Mouse (Mus musculus) liver, adult 10 weeks (tissue): Measurements from ENCODE around the gene Zfp963. TPM values are rescaled to one million over a fixed set of nuclear protein-coding genes. Genes with fewer than 3 reads are reported as not detected.

Source experiments
- polyA plus RNA-seq: library from polyadenylated mRNA; stranded (reverse); fragments of 350-450 nt; fragmentation: Illumina TruSeq; extraction: RNeasy Lipid Tissue Mini Kit (QIAGEN cat#74804); gene quantifications from one replicate; pipeline ENCODE4 v1.2.3, GENCODE M21; 2014; ENCODE audit warnings: low read depth, low replicate concordance

Gene Zfp963
- 8.7 TPM for polyA plus RNA-seq

DNA sequence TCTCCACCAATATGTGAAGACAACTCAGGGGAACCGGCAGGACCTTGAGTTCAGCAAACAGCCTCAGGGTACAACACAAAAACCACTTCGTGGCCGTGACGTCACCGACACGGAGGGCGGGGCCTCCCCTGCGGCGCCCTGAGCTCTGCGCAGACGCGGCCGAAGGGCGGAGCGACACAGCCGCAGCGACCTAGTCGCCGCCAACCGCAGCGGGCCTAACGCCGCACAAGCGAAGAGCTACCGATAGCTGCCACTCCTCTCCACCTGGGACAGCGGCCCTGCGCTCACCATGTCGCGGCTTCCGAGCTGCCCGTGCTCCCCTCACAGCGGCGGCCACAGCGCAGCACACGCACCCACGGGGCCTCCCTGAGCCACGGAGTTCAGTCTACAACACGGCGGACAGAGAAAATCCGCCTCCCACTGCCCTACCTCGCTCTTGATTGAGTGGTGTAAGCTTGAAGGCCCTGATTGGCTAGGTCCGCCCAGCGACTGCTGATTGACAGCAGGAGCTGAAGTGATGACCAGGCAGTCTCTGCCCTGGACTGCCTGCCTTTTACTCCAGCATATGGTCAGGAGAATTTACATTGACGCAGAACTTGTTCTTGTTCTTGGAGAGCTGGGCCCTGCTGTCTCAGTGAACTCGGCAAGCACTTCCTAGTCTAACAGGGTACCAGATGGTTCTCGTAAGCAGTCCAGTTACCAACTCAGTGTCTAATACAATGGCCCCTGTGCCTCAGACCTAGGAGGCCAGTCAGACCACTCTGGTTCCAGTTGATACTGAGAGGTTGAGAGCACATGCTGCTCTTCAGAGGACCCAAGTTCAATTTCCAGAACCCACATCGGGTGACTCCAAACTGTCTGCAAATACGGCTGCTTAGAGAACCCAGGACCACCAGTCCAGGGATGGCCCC lies at the start of gene Zfp963:
Gene Zfp963 (minus strand): TSS at position 427 of the 911 bp plus-strand sequence.

DNA sequence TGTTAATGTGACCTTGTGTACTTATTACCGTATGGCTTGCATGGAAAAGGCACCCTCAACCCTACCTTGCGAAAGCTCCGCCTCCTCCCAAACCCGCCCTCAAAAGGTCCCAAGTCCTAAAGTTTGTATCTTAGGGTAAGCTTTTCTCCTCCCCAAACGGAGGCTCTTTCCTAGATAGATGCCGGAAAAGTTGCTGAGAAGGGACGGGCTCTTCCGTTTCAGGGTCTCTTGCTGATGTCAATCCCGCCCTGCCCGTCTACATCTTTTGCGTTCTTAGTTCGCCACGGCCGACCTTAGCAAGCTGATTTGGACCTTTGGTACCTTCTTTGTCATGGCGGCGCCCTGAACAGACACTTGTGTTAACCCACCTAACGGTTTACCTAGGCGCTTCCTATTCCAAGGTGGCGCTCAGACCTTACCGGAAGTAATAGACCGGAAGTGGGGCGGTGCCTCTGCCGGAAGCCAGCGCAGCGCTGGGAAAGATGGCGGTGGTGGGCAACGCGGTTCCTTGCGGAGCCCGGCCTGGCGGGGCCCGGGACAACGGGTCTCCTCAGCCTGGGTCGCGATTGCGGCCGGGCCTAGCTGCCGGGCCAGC lies 41.1 kb upstream of the Zfp963 start, which contains the start of the genes Atp13a1 and Zfp866:
Gene Atp13a1 (plus strand): TSS at position 391 of the 595 bp plus-strand sequence.
Gene Zfp866 (minus strand): TSS at position 406 of the 595 bp plus-strand sequence.

DNA sequence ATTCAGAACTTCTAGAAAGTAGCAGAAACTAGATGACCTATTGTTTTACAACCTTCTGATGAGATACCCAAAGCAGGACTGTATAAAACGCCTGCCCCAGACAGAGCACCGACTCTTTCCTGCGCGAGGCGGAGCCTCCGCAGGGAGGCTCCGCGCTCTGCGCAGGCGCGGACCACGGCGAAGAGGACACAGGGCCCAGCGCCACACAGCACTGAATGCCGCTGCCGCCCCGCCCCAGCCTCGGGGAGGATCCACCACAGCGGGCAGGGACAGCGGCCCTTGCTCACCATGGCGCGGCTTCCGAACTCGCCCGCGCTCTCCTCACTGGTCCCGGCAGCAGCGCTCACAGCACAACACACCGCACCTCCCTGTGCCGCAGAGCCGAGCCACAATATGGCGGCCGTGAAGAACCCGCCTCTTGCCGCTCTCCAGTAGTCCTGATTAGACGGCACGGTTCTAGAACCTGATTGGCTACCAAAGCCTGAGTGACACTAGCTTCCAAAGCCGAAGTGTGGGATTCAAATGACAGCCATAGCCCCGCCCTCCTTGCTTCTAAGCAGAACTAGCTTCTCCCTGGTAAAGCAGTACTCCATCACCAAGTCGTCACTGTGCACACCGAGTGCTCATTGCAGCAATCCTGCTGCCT lies 24.9 kb upstream of the Zfp963 start, which contains the start of gene Gm20422:
Gene Gm20422 (minus strand): TSS at position 384 of the 646 bp plus-strand sequence.

DNA sequence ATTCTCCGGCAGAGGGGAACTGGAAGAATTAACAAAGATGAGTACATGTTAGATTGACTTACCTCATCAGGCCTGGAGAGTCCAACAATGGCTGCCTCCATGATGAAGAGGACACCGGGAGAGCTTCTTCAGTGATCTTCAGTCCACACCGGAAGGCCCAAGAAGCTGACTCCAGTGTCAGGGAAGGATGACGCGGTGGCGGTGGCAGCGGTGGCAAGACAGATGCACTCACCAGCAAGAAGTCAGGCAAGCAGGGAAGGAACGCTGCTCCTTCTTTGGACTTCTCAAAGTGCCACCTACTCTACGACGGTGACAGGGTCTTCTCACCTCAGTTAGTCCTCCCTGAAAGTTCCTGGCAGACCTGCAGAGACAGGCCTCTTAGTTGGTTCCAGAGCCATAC lies 39.1 kb downstream of the Zfp963 start, which contains the start of gene Zfp869:
Gene Zfp869 (minus strand): TSS at position 101 of the 400 bp plus-strand sequence.

Other genes with a start within 250 kb of the Zfp963 start
- not detected for gene Gm7697, start 227.0 kb downstream of the Zfp963 start, polyA plus RNA-seq
- 17.1 TPM for gene Zfp868, start 124.4 kb downstream of the Zfp963 start, polyA plus RNA-seq
- gene Zfp964, start 95.5 kb downstream of the Zfp963 start, polyA plus RNA-seq = 3.2 TPM
- 29.0 TPM for gene Zfp869, start 39.2 kb downstream of the Zfp963 start, polyA plus RNA-seq
- gene Gm20422, start 24.9 kb upstream of the Zfp963 start, polyA plus RNA-seq = not detected
- 1.7 TPM for gene Atp13a1, start 41.2 kb upstream of the Zfp963 start, polyA plus RNA-seq
- 13.6 TPM for gene Zfp866, start 41.2 kb upstream of the Zfp963 start, polyA plus RNA-seq
- gene Gmip, start 58.7 kb upstream of the Zfp963 start, polyA plus RNA-seq = 1.6 TPM
- gene Lpar2, start 72.5 kb upstream of the Zfp963 start, polyA plus RNA-seq = 0.21 TPM
- gene Pbx4, start 82.5 kb upstream of the Zfp963 start, polyA plus RNA-seq = not detected
- gene Cilp2, start 137.7 kb upstream of the Zfp963 start, polyA plus RNA-seq = not detected
- not detected for gene Tssk6, start 152.2 kb upstream of the Zfp963 start, polyA plus RNA-seq
- 2.1 TPM for gene Ndufa13, start 152.6 kb upstream of the Zfp963 start, polyA plus RNA-seq
- not detected for gene Yjefn3, start 152.7 kb upstream of the Zfp963 start, polyA plus RNA-seq
- 3.9 TPM for gene Gatad2a, start 246.4 kb upstream of the Zfp963 start, polyA plus RNA-seq